Mouse (Mus musculus): ENCODE data around the gene Gm4491. TPM values are rescaled to one million over a fixed set of nuclear protein-coding genes. Genes with fewer than 3 reads are reported as not detected.
A peak's percentile ranks its signal among the peaks of the same experiment; 100 is the strongest.

The Gm4491 gene
- polyA plus RNA-seq, 1 experiment from 2014 or later, result not detected

- H3K4me1 ChIP-seq (replicated peaks), result peaks cover 21% of the 10 kb centered on the region
- no peaks in the 10 kb centered on the region for H3K9me3 ChIP-seq
- peaks cover 75% of the 10 kb centered on the region for H3K27me3 ChIP-seq
- 48% methylated on average over 11 of the region's 11 CpGs for WGBS
- H3K9ac ChIP-seq, result no peak overlapping the region
- no peak overlapping the region for H3K27ac ChIP-seq
- no peak overlapping the region for H3K4me3 ChIP-seq
- H3K4me2 ChIP-seq, result no peak overlapping the region
- ATAC-seq (ENCODE audit: low FRiP score), result no peak
- H3K36me3 ChIP-seq, result no peaks in the 10 kb centered on the region
Observed at GRCm38 (mm10) chr14:57105721-57106120, 10.0 kb downstream of the Gm4491 start.

DNA sequence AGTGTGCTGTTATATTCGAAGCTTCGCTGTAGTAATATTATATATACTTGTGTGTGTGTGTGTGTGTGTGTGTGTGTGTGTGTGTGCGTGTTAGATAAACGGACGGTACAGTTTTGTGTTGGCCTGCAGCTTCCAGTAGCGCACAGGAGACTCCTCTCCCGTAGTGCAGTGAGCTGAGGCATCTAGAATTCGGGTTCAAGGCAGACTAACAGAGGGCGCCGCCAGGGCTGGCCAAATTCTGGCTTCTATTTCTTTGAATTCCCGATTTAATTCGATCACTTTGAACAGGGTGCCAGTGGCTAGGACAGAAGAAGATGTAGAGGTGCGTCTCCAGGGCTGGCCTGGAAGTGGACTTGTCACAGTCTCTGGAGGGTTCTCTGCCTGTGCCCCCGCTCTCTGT lies 10.6 kb downstream of the Gm4491 start:
- Histone ChIP-seq H3K27ac (no peak overlapping the region), H3K9me3 (no peaks in the 10 kb centered on the region), H3K9ac (no peak overlapping the region), H3K4me2 (peak overlapping the region; percentile 96), H3K4me3 (peak overlapping the region; percentile 59), H3K4me1 (replicated peaks) (peaks cover 21% of the 10 kb centered on the region), H3K27me3 (peaks cover 79% of the 10 kb centered on the region), H3K36me3 (no peaks in the 10 kb centered on the region)
- ATAC-seq (ENCODE audit: low FRiP score), result no peak
- 7% methylated on average over 14 of the region's 14 CpGs for WGBS

GRCm38 (mm10) chr14:57104106-57105023 lies 11.3 kb downstream of the Gm4491 start, which contains the start of gene Gjb2:
Gene Gjb2, minus strand, starts transcription at chr14:57104702.
- Histone ChIP-seq H3K9me3 (no peaks in the 10 kb centered on the region), H3K4me1 (replicated peaks) (peaks cover 21% of the 10 kb centered on the region), H3K36me3 (no peaks in the 10 kb centered on the region), H3K9ac (peak within 1 kb of the TSS; percentile 68), H3K4me2 (peak within 1 kb of the TSS; percentile 96), H3K4me3 (peak within 1 kb of the TSS; percentile 59), H3K27ac (no peak within 1 kb of the TSS), H3K27me3 (peaks cover 79% of the 10 kb centered on the region)
- peak; percentile 71 for ATAC-seq (ENCODE audit: low FRiP score)
- WGBS, result under 1% methylated on average over 100 of the region's 101 CpGs

- no peak for ATAC-seq (ENCODE audit: low FRiP score)
- Histone ChIP-seq H3K4me1 (replicated peaks) (peaks cover 21% of the 10 kb centered on the region), H3K27ac (no peak overlapping the region), H3K4me2 (peak overlapping the region; percentile 96), H3K36me3 (no peaks in the 10 kb centered on the region), H3K9ac (peak overlapping the region; percentile 68), H3K4me3 (peak overlapping the region; percentile 59), H3K9me3 (no peaks in the 10 kb centered on the region), H3K27me3 (peaks cover 79% of the 10 kb centered on the region)
- under 1% methylated on average over 22 of the region's 22 CpGs for WGBS
Observed at GRCm38 (mm10) chr14:57103711-57104105, 12.0 kb downstream of the Gm4491 start.

- H3K36me3 ChIP-seq, result no peaks in the 10 kb centered on the region
- H3K9me3 ChIP-seq, result no peaks in the 10 kb centered on the region
- H3K4me2 ChIP-seq, result peak overlapping the region; percentile 96
- no peak for ATAC-seq (ENCODE audit: low FRiP score)
- H3K4me1 ChIP-seq (replicated peaks), result peaks cover 21% of the 10 kb centered on the region
- H3K27me3 ChIP-seq, result peaks cover 75% of the 10 kb centered on the region
- peak overlapping the region; percentile 59; the same call in 1 of the 2 replicates for H3K4me3 ChIP-seq
- no peak overlapping the region for H3K9ac ChIP-seq
- H3K27ac ChIP-seq, result no peak overlapping the region
- 52% methylated on average over 6 of the region's 6 CpGs for WGBS
Observed at GRCm38 (mm10) chr14:57103121-57103520, 12.6 kb downstream of the Gm4491 start.

GRCm38 (mm10) chr14:57101623-57102022 lies 14.1 kb downstream of the Gm4491 start:
- no peak overlapping the region for H3K4me3 ChIP-seq
- no peaks in the 10 kb centered on the region for H3K36me3 ChIP-seq
- H3K27me3 ChIP-seq, result peaks cover 60% of the 10 kb centered on the region
- 89% methylated on average over 7 of the region's 7 CpGs for WGBS
- peaks cover 21% of the 10 kb centered on the region for H3K4me1 ChIP-seq (replicated peaks)
- no peak for ATAC-seq (ENCODE audit: low FRiP score)
- H3K4me2 ChIP-seq, result no peak overlapping the region
- H3K27ac ChIP-seq, result no peak overlapping the region
- no peaks in the 10 kb centered on the region for H3K9me3 ChIP-seq
- no peak overlapping the region for H3K9ac ChIP-seq

- no peaks in the 10 kb centered on the region for H3K36me3 ChIP-seq
- H3K9me3 ChIP-seq, result no peaks in the 10 kb centered on the region
- no peak for ATAC-seq (ENCODE audit: low FRiP score)
- no peak overlapping the region for H3K4me2 ChIP-seq
- peaks cover 6% of the 10 kb centered on the region for H3K27me3 ChIP-seq
- H3K9ac ChIP-seq, result no peak overlapping the region
- no peak overlapping the region for H3K4me3 ChIP-seq
- no peak overlapping the region for H3K27ac ChIP-seq
- H3K4me1 ChIP-seq (replicated peaks), result no peaks in the 10 kb centered on the region
- WGBS, result 78% methylated on average over 4 of the region's 4 CpGs
Observed at GRCm38 (mm10) chr14:57095855-57096254, 19.8 kb downstream of the Gm4491 start.

- no peak overlapping the region for H3K4me2 ChIP-seq
- H3K4me1 ChIP-seq (replicated peaks), result no peaks in the 10 kb centered on the region
- H3K4me3 ChIP-seq, result no peak overlapping the region
- H3K36me3 ChIP-seq, result no peaks in the 10 kb centered on the region
- H3K27ac ChIP-seq, result no peak overlapping the region
- H3K9ac ChIP-seq, result no peak overlapping the region
- H3K9me3 ChIP-seq, result no peaks in the 10 kb centered on the region
- no peak for ATAC-seq (ENCODE audit: low FRiP score)
- 8% methylated on average over 6 of the region's 8 CpGs for WGBS
- no peaks in the 10 kb centered on the region for H3K27me3 ChIP-seq
Observed at GRCm38 (mm10) chr14:57093029-57093428, 22.7 kb downstream of the Gm4491 start.

GRCm38 (mm10) chr14:57090001-57090400 lies 25.7 kb downstream of the Gm4491 start:
- no peak overlapping the region for H3K4me2 ChIP-seq
- no peaks in the 10 kb centered on the region for H3K27me3 ChIP-seq
- ATAC-seq (ENCODE audit: low FRiP score), result no peak
- whole genome bisulfite sequencing, result 65% methylated on average over 2 of the region's 2 CpGs
- no peaks in the 10 kb centered on the region for H3K4me1 ChIP-seq (replicated peaks)
- H3K36me3 ChIP-seq, result no peaks in the 10 kb centered on the region
- H3K9ac ChIP-seq, result no peak overlapping the region
- no peak overlapping the region for H3K27ac ChIP-seq
- no peak overlapping the region for H3K4me3 ChIP-seq
- H3K9me3 ChIP-seq, result no peaks in the 10 kb centered on the region

DNA sequence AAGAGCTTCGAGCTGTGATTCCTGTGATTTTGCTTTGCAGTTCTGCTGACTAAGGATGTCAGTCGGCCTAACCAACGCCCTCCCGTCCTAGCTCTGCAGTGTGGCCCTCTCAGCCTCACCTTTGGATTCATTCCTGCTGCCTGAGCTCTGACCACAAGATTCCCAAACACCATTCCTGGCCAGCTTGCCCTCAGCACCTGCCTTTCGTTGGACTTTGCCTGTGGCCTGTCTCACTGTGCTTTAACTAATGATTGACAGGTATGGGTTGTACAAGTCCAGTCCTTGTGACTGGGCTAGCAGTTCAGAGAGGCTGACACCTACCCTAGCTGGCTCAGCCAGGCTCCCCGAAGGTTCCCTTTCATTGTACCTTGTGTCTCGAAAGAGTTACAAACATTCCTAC lies 26.6 kb downstream of the Gm4491 start:
- H3K36me3 ChIP-seq, result no peaks in the 10 kb centered on the region
- H3K27ac ChIP-seq, result no peak overlapping the region
- no peak for ATAC-seq (ENCODE audit: low FRiP score)
- no peaks in the 10 kb centered on the region for H3K9me3 ChIP-seq
- H3K4me1 ChIP-seq (replicated peaks), result no peaks in the 10 kb centered on the region
- no peaks in the 10 kb centered on the region for H3K27me3 ChIP-seq
- no peak overlapping the region for H3K9ac ChIP-seq
- 88% methylated on average over 7 of the region's 7 CpGs for WGBS
- H3K4me3 ChIP-seq, result no peak overlapping the region
- H3K4me2 ChIP-seq, result no peak overlapping the region

DNA sequence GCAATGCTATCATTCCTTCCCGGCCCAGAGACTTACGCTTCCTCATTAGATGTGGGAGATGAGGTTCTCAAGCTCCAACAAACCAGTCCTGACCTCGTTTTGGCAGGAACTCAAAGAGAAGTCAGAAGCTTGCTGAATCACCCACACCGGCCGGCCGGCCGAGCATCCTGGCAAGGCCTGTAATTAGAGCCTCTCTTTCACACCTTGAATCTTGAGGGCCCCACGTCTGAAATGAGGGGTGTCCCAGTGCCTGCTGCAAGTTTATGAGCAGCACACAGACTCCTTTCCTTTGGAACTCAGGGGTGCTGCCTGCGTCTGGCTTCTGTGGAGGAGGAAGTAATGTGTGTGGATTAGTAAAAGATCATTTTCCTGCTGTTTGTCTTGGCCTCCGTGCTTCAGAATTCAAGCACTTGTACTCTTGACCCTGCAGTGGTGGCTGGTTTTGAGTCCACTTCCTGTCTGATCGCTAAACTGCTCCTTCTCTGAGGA lies 31.5 kb downstream of the Gm4491 start:
- H3K36me3 ChIP-seq, result no peaks in the 10 kb centered on the region
- 81% methylated on average over 11 of the region's 11 CpGs for WGBS

GRCm38 (mm10) chr14:57082863-57083262 lies 32.8 kb downstream of the Gm4491 start:
- H3K4me3 ChIP-seq, result no peak overlapping the region
- no peaks in the 10 kb centered on the region for H3K9me3 ChIP-seq
- no peak overlapping the region for H3K4me2 ChIP-seq
- no peaks in the 10 kb centered on the region for H3K4me1 ChIP-seq (replicated peaks)
- 94% methylated on average over 1 of the region's 1 CpGs for WGBS
- no peak for ATAC-seq (ENCODE audit: low FRiP score)
- no peak overlapping the region for H3K9ac ChIP-seq
- no peaks in the 10 kb centered on the region for H3K36me3 ChIP-seq
- no peaks in the 10 kb centered on the region for H3K27me3 ChIP-seq
- no peak overlapping the region for H3K27ac ChIP-seq

More for the DNA sequence above, 31.5 kb downstream of the Gm4491 start:
- Histone ChIP-seq H3K9me3 (no peaks in the 10 kb centered on the region), H3K4me3 (no peak overlapping the region), H3K4me2 (no peak overlapping the region), H3K27ac (no peak overlapping the region), H3K9ac (no peak overlapping the region), H3K4me1 (replicated peaks) (no peaks in the 10 kb centered on the region), H3K27me3 (no peaks in the 10 kb centered on the region)
- no peak for ATAC-seq (ENCODE audit: low FRiP score)

- Histone ChIP-seq H3K27me3 (no peaks in the 10 kb centered on the region), H3K9me3 (no peaks in the 10 kb centered on the region), H3K4me2 (no peak overlapping the region), H3K9ac (no peak overlapping the region), H3K36me3 (no peaks in the 10 kb centered on the region), H3K4me1 (replicated peaks) (no peaks in the 10 kb centered on the region), H3K4me3 (no peak overlapping the region), H3K27ac (no peak overlapping the region)
- no peak for ATAC-seq (ENCODE audit: low FRiP score)
- 87% methylated on average over 6 of the region's 6 CpGs for WGBS
Observed at GRCm38 (mm10) chr14:57075537-57075936, 40.1 kb downstream of the Gm4491 start.
